Mouse (Mus musculus): ENCODE data around the gene Nkpd1. TPM values are rescaled to one million over a fixed set of nuclear protein-coding genes. Genes with fewer than 3 reads are reported as not detected.

The Nkpd1 gene
- polyA plus RNA-seq, 1 experiment from 2014 or later: not detected

GRCm38 (mm10) chr7:19549394-19549793 lies 31.8 kb downstream of the Nkpd1 start:
- Histone ChIP-seq H3K9me3 (no peaks in the 10 kb centered on the region), H3K27me3 (replicated peaks) (no peaks in the 10 kb centered on the region), H3K4me2 (no peak overlapping the region), H3K27ac (replicated peaks) (no peak overlapping the region), H3K4me3 (no peak overlapping the region), H3K4me1 (peaks cover 44% of the 10 kb centered on the region), H3K9ac (no peak overlapping the region), H3K36me3 (peaks cover 24% of the 10 kb centered on the region)
- WGBS: 77% methylated on average over 10 of the region's 10 CpGs
- ATAC-seq (ENCODE audit: extremely low read depth, insufficient number of reproducible peaks, low FRiP score, low TSS enrichment): no peak

GRCm38 (mm10) chr7:19551634-19552033 lies 34.0 kb downstream of the Nkpd1 start:
- WGBS: 89% methylated on average over 5 of the region's 5 CpGs
- Histone ChIP-seq H3K4me2 (no peak overlapping the region), H3K9me3 (no peaks in the 10 kb centered on the region), H3K4me1 (peaks cover 33% of the 10 kb centered on the region), H3K36me3 (peaks cover 31% of the 10 kb centered on the region), H3K27me3 (replicated peaks) (no peaks in the 10 kb centered on the region), H3K4me3 (no peak overlapping the region), H3K27ac (replicated peaks) (no peak overlapping the region), H3K9ac (peak overlapping the region; percentile 19; the same call in 1 of the 2 replicates)
- ATAC-seq (ENCODE audit: extremely low read depth, insufficient number of reproducible peaks, low FRiP score, low TSS enrichment): no peak

GRCm38 (mm10) chr7:19552443-19552842 lies 34.8 kb downstream of the Nkpd1 start:
- ATAC-seq (ENCODE audit: extremely low read depth, insufficient number of reproducible peaks, low FRiP score, low TSS enrichment): no peak
- WGBS: 33% methylated on average over 2 of the region's 2 CpGs
- Histone ChIP-seq H3K27ac (replicated peaks) (no peak overlapping the region), H3K36me3 (peaks cover 31% of the 10 kb centered on the region), H3K4me2 (no peak overlapping the region), H3K4me3 (no peak overlapping the region), H3K4me1 (peaks cover 36% of the 10 kb centered on the region), H3K9me3 (no peaks in the 10 kb centered on the region), H3K9ac (peak overlapping the region; percentile 33; the same call in 1 of the 2 replicates), H3K27me3 (replicated peaks) (no peaks in the 10 kb centered on the region)

- Histone ChIP-seq H3K9ac (no peak overlapping the region), H3K4me3 (no peak overlapping the region), H3K36me3 (peaks cover 28% of the 10 kb centered on the region), H3K9me3 (no peaks in the 10 kb centered on the region), H3K4me1 (peaks cover 51% of the 10 kb centered on the region), H3K4me2 (no peak overlapping the region), H3K27me3 (replicated peaks) (no peaks in the 10 kb centered on the region), H3K27ac (replicated peaks) (no peak overlapping the region)
- ATAC-seq (ENCODE audit: extremely low read depth, insufficient number of reproducible peaks, low FRiP score, low TSS enrichment): no peak
- WGBS: 56% methylated on average over 1 of the region's 1 CpGs
Observed at GRCm38 (mm10) chr7:19554168-19554567, 36.5 kb downstream of the Nkpd1 start.

- no peak overlapping the region for H3K4me2 ChIP-seq
- no peak overlapping the region for H3K4me3 ChIP-seq
- peak overlapping the region; percentile 13; the same call in 1 of the 2 replicates for H3K27ac ChIP-seq (replicated peaks)
- peak overlapping the region; percentile 34 for H3K9ac ChIP-seq
- no peaks in the 10 kb centered on the region for H3K9me3 ChIP-seq
- 86% methylated on average over 2 of the region's 2 CpGs for WGBS
- H3K36me3 ChIP-seq: peaks cover 26% of the 10 kb centered on the region
- ATAC-seq (ENCODE audit: extremely low read depth, insufficient number of reproducible peaks, low FRiP score, low TSS enrichment): no peak
- H3K4me1 ChIP-seq: peaks cover 69% of the 10 kb centered on the region
- no peaks in the 10 kb centered on the region for H3K27me3 ChIP-seq (replicated peaks)
Observed at GRCm38 (mm10) chr7:19557086-19557485, 39.4 kb downstream of the Nkpd1 start.

GRCm38 (mm10) chr7:19557982-19558900 lies 40.6 kb downstream of the Nkpd1 start:
- H3K9ac ChIP-seq: peak overlapping the region; percentile 51
- peaks cover 63% of the 10 kb centered on the region for H3K4me1 ChIP-seq
- no peak overlapping the region for H3K4me2 ChIP-seq

GRCm38 (mm10) chr7:19558965-19559364 lies 41.3 kb downstream of the Nkpd1 start:
- no peak for ATAC-seq (ENCODE audit: extremely low read depth, insufficient number of reproducible peaks, low FRiP score, low TSS enrichment)
- H3K9me3 ChIP-seq: no peaks in the 10 kb centered on the region
- H3K27ac ChIP-seq (replicated peaks): no peak overlapping the region
- peaks cover 14% of the 10 kb centered on the region for H3K36me3 ChIP-seq
- H3K9ac ChIP-seq: peak overlapping the region; percentile 51; the same call in 1 of the 2 replicates
- peaks cover 67% of the 10 kb centered on the region for H3K4me1 ChIP-seq
- 0 out of 2 replicates have a peak overlapping the region, but pooled peaks have one; percentile 98 for H3K4me3 ChIP-seq
- no peaks in the 10 kb centered on the region for H3K27me3 ChIP-seq (replicated peaks)
- WGBS: 33% methylated on average over 2 of the region's 2 CpGs
- peak overlapping the region; percentile 98; the same call in 1 of the 2 replicates for H3K4me2 ChIP-seq

More at GRCm38 (mm10) chr7:19557982-19558900, 40.6 kb downstream of the Nkpd1 start:
- Histone ChIP-seq H3K36me3 (peaks cover 18% of the 10 kb centered on the region), H3K27me3 (replicated peaks) (no peaks in the 10 kb centered on the region), H3K27ac (replicated peaks) (no peak overlapping the region), H3K4me3 (no peak overlapping the region), H3K9me3 (no peaks in the 10 kb centered on the region)
- 86% methylated on average over 6 of the region's 6 CpGs for WGBS
- no peak for ATAC-seq (ENCODE audit: extremely low read depth, insufficient number of reproducible peaks, low FRiP score, low TSS enrichment)

- H3K9me3 ChIP-seq: no peaks in the 10 kb centered on the region
- 20% methylated on average over 11 of the region's 11 CpGs for WGBS
- H3K4me2 ChIP-seq: peak overlapping the region; percentile 98
- peak overlapping the region; percentile 91 for H3K27ac ChIP-seq (replicated peaks)
- peaks cover 24% of the 10 kb centered on the region for H3K36me3 ChIP-seq
- ATAC-seq (ENCODE audit: extremely low read depth, insufficient number of reproducible peaks, low FRiP score, low TSS enrichment): no peak
- H3K27me3 ChIP-seq (replicated peaks): no peaks in the 10 kb centered on the region
- H3K4me3 ChIP-seq: peak overlapping the region; percentile 98
- H3K9ac ChIP-seq: peak overlapping the region; percentile 98
- H3K4me1 ChIP-seq: peaks cover 63% of the 10 kb centered on the region
Observed at GRCm38 (mm10) chr7:19560491-19561260, 43.0 kb downstream of the Nkpd1 start.

- H3K4me3 ChIP-seq: peak overlapping the region; percentile 98
- peak overlapping the region; percentile 98 for H3K9ac ChIP-seq
- no peaks in the 10 kb centered on the region for H3K27me3 ChIP-seq (replicated peaks)
- peak overlapping the region; percentile 98 for H3K4me2 ChIP-seq
- peaks cover 26% of the 10 kb centered on the region for H3K36me3 ChIP-seq
- peak overlapping the region; percentile 91 for H3K27ac ChIP-seq (replicated peaks)
- ATAC-seq (ENCODE audit: extremely low read depth, insufficient number of reproducible peaks, low FRiP score, low TSS enrichment): no peak
- no peaks in the 10 kb centered on the region for H3K9me3 ChIP-seq
- WGBS: under 1% methylated on average over 11 of the region's 11 CpGs
- peaks cover 60% of the 10 kb centered on the region for H3K4me1 ChIP-seq
Observed at GRCm38 (mm10) chr7:19561431-19561764, 43.8 kb downstream of the Nkpd1 start.

- peak overlapping the region; percentile 91 for H3K27ac ChIP-seq (replicated peaks)
- under 1% methylated on average over 99 of the region's 102 CpGs for WGBS
- H3K4me2 ChIP-seq: peak overlapping the region; percentile 98
- no peaks in the 10 kb centered on the region for H3K9me3 ChIP-seq
- H3K9ac ChIP-seq: peak overlapping the region; percentile 98
- H3K4me3 ChIP-seq: peak overlapping the region; percentile 98
- ATAC-seq (ENCODE audit: extremely low read depth, insufficient number of reproducible peaks, low FRiP score, low TSS enrichment): peak; percentile 80; the same call in 1 of the 2 replicates
- H3K27me3 ChIP-seq (replicated peaks): no peaks in the 10 kb centered on the region
- peaks cover 54% of the 10 kb centered on the region for H3K4me1 ChIP-seq
- peaks cover 31% of the 10 kb centered on the region for H3K36me3 ChIP-seq
Observed at GRCm38 (mm10) chr7:19561765-19562642, 44.4 kb downstream of the Nkpd1 start.

All from heart, embryonic 13.5 days (tissue).